ENCODE assay signal across 8 mouse cellular contexts in the genomic region with DNA sequence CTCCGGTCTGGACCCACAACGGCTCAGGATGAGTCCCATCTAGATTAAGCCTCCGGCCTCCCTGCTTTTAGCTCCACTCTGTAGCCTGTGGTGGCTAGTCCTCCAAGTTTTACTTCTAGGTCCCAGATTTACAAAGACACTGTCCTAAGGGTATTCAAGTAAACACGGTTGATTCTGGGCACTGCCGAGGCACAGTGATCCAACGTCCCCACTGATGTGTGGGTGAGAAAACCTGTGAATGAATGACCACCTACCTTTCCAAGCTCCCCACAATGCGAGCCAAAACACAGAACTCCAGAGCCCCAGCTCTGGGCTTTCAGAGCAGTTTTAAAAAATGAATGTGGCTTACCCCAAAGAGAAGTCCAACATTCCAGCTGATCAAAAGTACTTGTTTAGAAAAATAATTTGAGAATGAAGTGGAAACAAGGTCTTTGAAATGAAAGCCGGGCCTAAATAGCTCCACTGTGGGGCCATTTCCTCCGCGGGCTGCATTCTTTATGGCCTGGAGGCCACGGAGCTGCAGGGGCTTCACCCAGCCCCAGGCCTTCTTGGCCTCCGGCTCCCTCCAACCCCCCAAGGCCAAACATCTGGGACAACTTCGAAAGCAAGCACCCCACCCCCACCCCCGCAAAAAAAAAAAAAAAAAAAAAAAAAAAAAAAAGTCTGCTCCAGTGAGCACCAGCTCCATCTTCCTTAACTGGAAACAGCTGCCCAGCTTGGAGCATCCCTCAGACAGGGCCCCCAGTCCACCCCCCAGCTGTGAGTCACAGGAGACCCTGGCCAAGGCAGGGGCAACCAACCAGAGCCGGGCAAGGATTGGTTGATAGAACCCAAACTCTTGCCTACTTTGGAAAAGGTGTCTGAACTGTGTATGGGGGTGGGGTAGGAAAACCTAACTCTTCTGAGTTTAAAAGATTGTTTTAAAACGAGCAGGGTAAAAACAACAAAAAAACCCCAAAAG. TPM values are rescaled to one million over a fixed set of nuclear protein-coding genes. Genes with fewer than 3 reads are reported as not detected.
DNase-seq lines count a peak whose midpoint lies in the region; ATAC-seq lines count a peak whose summit lies in the region.

No protein-coding gene starts in this region.

- H3K9me3 ChIP-seq in heart, embryonic 11.5 days (replicated peaks; ENCODE audit: control insufficient read depth, low read length) = no peaks in the 10 kb centered on the region
- no peaks in the 10 kb centered on the region for H3K9me3 ChIP-seq in midbrain, embryonic 12.5 days

- WGBS in heart, embryonic 11.5 days (ENCODE audit: insufficient replicate concordance) = 31% methylated on average over 16 of the region's 16 CpGs
- 41% methylated on average over 15 of the region's 16 CpGs for WGBS in midbrain, embryonic 12.5 days

- H3K27me3 ChIP-seq in heart, embryonic 11.5 days (ENCODE audit: control insufficient read depth, insufficient read depth, low read length) = no peaks in the 10 kb centered on the region
- H3K27me3 ChIP-seq in midbrain, embryonic 12.5 days = no peaks in the 10 kb centered on the region; the same call in 1 of the 2 replicates

- H3K36me3 ChIP-seq in heart, embryonic 11.5 days (ENCODE audit: control insufficient read depth, insufficient read depth, low read length) = peaks cover 2% of the 10 kb centered on the region; the same call in 1 of the 2 replicates
- no peaks in the 10 kb centered on the region for H3K36me3 ChIP-seq in midbrain, embryonic 12.5 days

- H3K4me1 ChIP-seq in brown adipose tissue, adult 24 weeks (ENCODE audit: control insufficient read depth, insufficient read depth, insufficient read length, low read length) = peaks cover 16% of the 10 kb centered on the region
- H3K4me1 ChIP-seq in heart, embryonic 11.5 days (ENCODE audit: control insufficient read depth, insufficient read depth, low read length) = peaks cover 41% of the 10 kb centered on the region
- H3K4me1 ChIP-seq in midbrain, embryonic 12.5 days = peaks cover 38% of the 10 kb centered on the region

- H3K4me2 ChIP-seq in heart, embryonic 11.5 days = peak overlapping the region; percentile 59
- peak overlapping the region; percentile 39 for H3K4me2 ChIP-seq in midbrain, embryonic 12.5 days (replicated peaks)

- no peak for ATAC-seq in heart, embryonic 11.5 days (replicated peaks; ENCODE audit: insufficient number of reproducible peaks, low FRiP score, low TSS enrichment)
- ATAC-seq in midbrain, embryonic 12.5 days (ENCODE audit: low FRiP score, low read depth) = no peak

- peak overlapping the region; percentile 62 for H3K4me3 ChIP-seq in brown adipose tissue, adult 24 weeks (ENCODE audit: insufficient read depth, low read depth, low read length)
- H3K4me3 ChIP-seq in heart, embryonic 11.5 days (ENCODE audit: low read depth, low read length) = peak overlapping the region; percentile 25
- peak overlapping the region; percentile 9 for H3K4me3 ChIP-seq in midbrain, embryonic 12.5 days

- H3K9ac ChIP-seq in heart, embryonic 11.5 days (ENCODE audit: low read depth, low read length) = peak overlapping the region; percentile 58
- H3K9ac ChIP-seq in midbrain, embryonic 12.5 days (replicated peaks) = 0 out of 2 replicates have a peak overlapping the region, but pooled peaks have one; percentile 29

- peak overlapping the region; percentile 95 for H3K27ac ChIP-seq in brown adipose tissue, adult 24 weeks (replicated peaks; ENCODE audit: low read depth, low read length)
- peak overlapping the region; percentile 84 for H3K27ac ChIP-seq in heart, embryonic 11.5 days (ENCODE audit: low read depth, low read length)
- peak overlapping the region; percentile 15; the same call in 1 of the 2 replicates for H3K27ac ChIP-seq in midbrain, embryonic 12.5 days (replicated peaks)

- peak; percentile 64 for DNase-seq in kidney, adult 11 months
- no peak for DNase-seq in kidney, adult 18-20 months
- peak; percentile 49 to 79 for DNase-seq in kidney, postnatal 25 days
- DNase-seq in thymus, postnatal 36 days = peak; percentile 63 to 70
- no peak for DNase-seq in cerebellum, postnatal 14 days

RNA-seq across cellular contexts. Expression of a gene that starts 5.2 kb away (rescaled TPM):
- 90.6 and 103 TPM in 2 replicates for polyA plus RNA-seq in brown adipose tissue, adult 24 weeks (2012; ENCODE audit: insufficient read depth, insufficient read length, missing spikeins)
- 8.0 and 9.6 TPM in 2 replicates for polyA plus RNA-seq in heart, embryonic 11.5 days (2014; fragmentation: Nextera tagmentation; extraction: Ambion mirVana)
- polyA plus RNA-seq in midbrain, embryonic 12.5 days (2016; fragmentation: Nextera tagmentation; extraction: Ambion mirVana) = 11.4 and 13.6 TPM in 2 replicates

Comparison
In these comparisons a context has a peak if more than half of its experiments do, and no peak if none do; other contexts are left out.
1. DNase-seq: peak in kidney, adult 11 months (single experiment), kidney, postnatal 25 days (2 of 2) and thymus, postnatal 36 days (2 of 2); none in kidney, adult 18-20 months (single experiment) and cerebellum, postnatal 14 days (0 of 2).
2. H3K27ac ChIP-seq: peak in every context shown above with its lines; median percentile 95 in brown adipose tissue, adult 24 weeks; 84 in heart, embryonic 11.5 days; 15 in midbrain, embryonic 12.5 days.
3. H3K4me3 ChIP-seq: peak in every context shown above with its lines; median percentile 62 in brown adipose tissue, adult 24 weeks; 25 in heart, embryonic 11.5 days; 9 in midbrain, embryonic 12.5 days.